Mouse (Mus musculus) testis, adult 2 months (tissue): ENCODE data around the gene 9130213A22Rik. TPM values are rescaled to one million over a fixed set of nuclear protein-coding genes. Genes with fewer than 3 reads are reported as not detected.
A peak's percentile ranks its signal among the peaks of the same experiment; 100 is the strongest.

Source experiments
- H3K27ac ChIP-seq: fragments of 200-500 bp; 2 replicates; pipeline ENCODE4 v1.5.1; 2012; ENCODE audit warnings: low read depth, low read length; ENCODE audit not compliant: control insufficient read depth, insufficient read depth
- H3K27me3 ChIP-seq: fragments of 200-500 bp; 2 replicates; pipeline ENCODE4 v1.6.1; 2012; ENCODE audit warnings: mild to moderate bottlenecking, low read length, moderate library complexity; ENCODE audit not compliant: control insufficient read depth, insufficient read depth
- H3K36me3 ChIP-seq: fragments of 200-500 bp; 2 replicates; pipeline ENCODE4 v1.6.1; 2012; ENCODE audit warnings: mild to moderate bottlenecking, low read length; ENCODE audit not compliant: control insufficient read depth, insufficient read depth
- H3K4me1 ChIP-seq: fragments of 200-500 bp; 2 replicates; pipeline ENCODE4 v1.6.1; 2012; ENCODE audit warnings: low read length; ENCODE audit not compliant: control insufficient read depth, insufficient read depth
- H3K4me3 ChIP-seq: fragments of 200-500 bp; 2 replicates; pipeline ENCODE4 v1.5.1; 2012; ENCODE audit warnings: low read depth, mild to moderate bottlenecking, low read length, moderate library complexity, mixed read lengths; ENCODE audit not compliant: control insufficient read depth
- CTCF ChIP-seq: fragments of 200-500 bp; IDR thresholded peaks from 2 replicates; pipeline ENCODE4 v1.5.1; 2012; ENCODE audit warnings: low read depth, mild to moderate bottlenecking, inconsistent platforms, low read length, moderate library complexity; ENCODE audit not compliant: control insufficient read depth, insufficient read depth, insufficient replicate concordance
- POLR2A ChIP-seq: fragments of 200-500 bp; IDR thresholded peaks from 2 replicates; pipeline ENCODE4 v1.6.1; 2012; ENCODE audit warnings: low read depth, mild to moderate bottlenecking, inconsistent platforms, low read length, moderate library complexity; ENCODE audit not compliant: control insufficient read depth
- polyA plus RNA-seq: library from polyadenylated mRNA; depleted of rRNA; stranded (reverse); fragments of >200 nt; gene quantifications from 2 replicates; pipeline ENCODE4 v1.2.3, GENCODE M21; 2012

Gene 9130213A22Rik
- polyA plus RNA-seq, 1 experiment, result 0.28 TPM

DNA sequence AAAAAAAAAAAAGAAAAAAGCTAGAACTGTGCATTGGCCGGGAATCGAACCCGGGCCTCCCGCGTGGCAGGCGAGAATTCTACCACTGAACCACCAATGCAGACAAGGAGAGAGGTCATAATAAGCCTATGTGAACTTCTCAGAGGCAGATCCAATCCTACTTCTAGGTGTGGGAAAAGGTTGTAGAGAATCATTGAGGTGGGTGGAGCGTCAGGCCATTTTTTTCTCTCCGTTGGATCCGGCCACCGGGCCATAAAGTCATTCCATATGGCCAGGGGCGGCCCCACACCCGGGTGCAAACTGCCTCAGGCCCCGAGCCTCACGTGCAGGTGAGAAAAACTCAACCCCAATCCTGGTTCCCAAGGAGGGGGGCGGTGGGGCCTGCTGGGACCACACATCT lies 3.6 kb downstream of the 9130213A22Rik start:
- no peak for TF ChIP-seq POLR2A
- no peak for TF ChIP-seq CTCF
- peak overlapping the region; percentile 45 for H3K4me3 ChIP-seq
- no peaks in the 10 kb centered on the region for H3K36me3 ChIP-seq
- peaks cover 41% of the 10 kb centered on the region for H3K4me1 ChIP-seq
- no peaks in the 10 kb centered on the region for H3K27me3 ChIP-seq
- no peak overlapping the region for H3K27ac ChIP-seq

DNA sequence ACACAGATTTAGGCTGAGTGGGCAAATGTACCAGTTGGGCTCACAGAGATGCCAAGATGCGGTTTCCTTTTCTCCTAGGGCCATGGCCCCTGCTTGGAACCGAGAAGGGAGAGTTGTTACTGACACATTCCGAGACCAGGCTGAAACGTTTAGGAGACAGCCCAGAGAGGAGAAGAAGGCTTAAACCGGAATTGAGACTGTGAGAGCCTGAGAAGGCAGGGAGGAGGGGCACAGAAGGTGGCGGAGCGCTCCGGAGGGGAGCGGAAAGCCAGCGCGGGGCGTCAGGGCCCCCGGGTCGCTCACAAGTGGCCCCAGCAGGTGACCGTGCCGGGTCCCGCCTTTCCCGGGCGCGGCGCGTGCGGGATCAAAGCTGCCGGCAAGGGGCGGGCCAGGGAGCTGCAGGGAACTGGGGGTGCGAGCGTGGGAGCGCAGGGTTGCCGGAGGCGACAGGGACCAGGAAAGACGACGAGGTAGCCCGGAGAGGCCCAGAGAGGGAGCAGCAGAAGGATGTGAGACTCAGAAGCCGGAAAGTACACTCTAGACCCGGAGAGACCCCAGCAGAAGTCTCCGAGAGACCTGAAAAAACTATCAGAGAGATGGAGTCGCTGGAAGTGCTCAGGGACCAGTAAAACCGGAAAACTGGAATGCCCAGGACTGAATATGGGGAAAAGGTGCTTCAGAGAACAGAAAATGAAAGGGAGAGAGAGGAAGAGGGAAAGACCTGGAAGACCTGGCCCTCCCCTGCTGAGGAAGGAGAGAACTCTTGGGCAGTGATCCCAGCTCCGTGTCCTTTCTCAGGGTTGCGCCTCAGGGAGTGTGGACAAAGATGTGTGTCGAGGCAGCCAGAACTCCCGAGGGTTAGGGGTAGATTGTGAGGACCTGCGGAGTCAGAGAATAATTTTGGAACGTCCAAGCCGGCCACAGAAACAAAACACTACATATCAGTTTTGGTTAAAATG lies 4.4 kb downstream of the 9130213A22Rik start:
- no peaks in the 10 kb centered on the region for H3K27me3 ChIP-seq
- H3K27ac ChIP-seq, result peak overlapping the region; percentile 52; the same call in 1 of the 2 replicates
- H3K4me1 ChIP-seq, result peaks cover 37% of the 10 kb centered on the region
- H3K36me3 ChIP-seq, result no peaks in the 10 kb centered on the region
- TF ChIP-seq CTCF, result no peak
- TF ChIP-seq POLR2A, result no peak
- peak overlapping the region; percentile 75 for H3K4me3 ChIP-seq

DNA sequence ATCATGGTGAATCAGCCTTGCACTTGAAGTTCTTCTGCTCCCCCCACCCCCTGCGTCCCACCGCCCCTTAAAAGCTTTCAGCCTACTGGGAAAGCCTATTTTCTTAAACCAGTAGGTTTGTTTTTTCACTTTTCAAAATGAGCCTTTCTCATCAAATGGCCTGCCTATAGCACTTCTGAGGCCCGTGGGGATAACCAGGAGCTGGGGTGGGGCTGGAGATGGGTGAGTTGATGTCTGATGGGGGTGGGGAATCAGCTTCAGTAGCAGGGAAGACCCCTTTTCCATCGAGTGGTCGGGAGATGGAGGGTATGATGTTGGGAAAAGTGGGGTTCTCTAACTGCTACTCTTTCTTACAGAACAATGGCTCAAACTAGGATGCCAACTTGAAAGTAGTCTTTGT lies 5.5 kb downstream of the 9130213A22Rik start:
- Histone ChIP-seq H3K27ac (no peak overlapping the region), H3K27me3 (no peaks in the 10 kb centered on the region), H3K36me3 (no peaks in the 10 kb centered on the region), H3K4me1 (peaks cover 33% of the 10 kb centered on the region), H3K4me3 (no peak overlapping the region)
- no peak for TF ChIP-seq POLR2A
- TF ChIP-seq CTCF, result no peak

DNA sequence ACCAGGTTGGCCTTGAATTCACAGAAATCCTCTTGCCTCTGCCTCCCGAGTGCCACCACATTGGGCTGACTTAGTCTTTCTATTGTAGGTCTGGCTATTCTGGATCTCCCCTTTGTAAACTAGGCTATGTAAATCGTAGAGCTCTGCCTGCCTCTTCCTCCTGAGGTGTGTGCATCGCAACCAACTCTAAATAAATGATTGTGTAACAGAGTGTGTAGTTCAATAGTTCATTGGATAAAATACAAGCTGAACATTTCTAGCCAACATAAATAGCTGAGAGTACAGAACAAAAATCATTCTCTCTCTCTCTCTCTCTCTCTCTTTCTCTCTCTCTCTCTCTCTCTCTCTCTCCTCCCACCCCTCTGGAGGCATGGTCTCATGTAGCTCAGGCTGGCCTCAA lies 7.8 kb downstream of the 9130213A22Rik start:
- H3K27me3 ChIP-seq, result no peaks in the 10 kb centered on the region
- H3K36me3 ChIP-seq, result no peaks in the 10 kb centered on the region
- no peak overlapping the region for H3K27ac ChIP-seq
- no peak overlapping the region for H3K4me3 ChIP-seq
- peaks cover 19% of the 10 kb centered on the region for H3K4me1 ChIP-seq
- no peak for TF ChIP-seq POLR2A
- TF ChIP-seq CTCF, result no peak

DNA sequence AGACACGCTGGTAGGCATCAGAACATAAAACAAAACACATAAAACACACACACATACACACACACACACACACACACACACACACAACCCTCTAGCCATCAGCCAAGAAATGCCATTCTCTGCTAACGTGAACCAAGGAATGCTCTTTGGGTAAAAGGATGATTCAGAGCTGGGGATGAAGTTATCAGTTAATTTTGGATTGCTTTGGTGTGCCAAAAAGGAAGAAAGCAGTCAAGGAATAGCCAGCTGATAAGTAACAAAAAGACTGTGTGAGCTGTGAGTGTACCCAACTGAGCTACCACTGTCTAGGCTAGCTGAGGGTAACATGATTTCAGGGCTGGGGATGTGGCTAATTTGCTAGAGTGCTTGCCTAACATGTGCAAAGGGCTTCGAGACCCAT lies 8.4 kb downstream of the 9130213A22Rik start:
- no peaks in the 10 kb centered on the region for H3K27me3 ChIP-seq
- no peak overlapping the region for H3K27ac ChIP-seq
- peaks cover 17% of the 10 kb centered on the region for H3K4me1 ChIP-seq
- peaks cover 1% of the 10 kb centered on the region; the same call in 1 of the 2 replicates for H3K36me3 ChIP-seq
- TF ChIP-seq POLR2A (no peak), CTCF (no peak)
- no peak overlapping the region for H3K4me3 ChIP-seq

DNA sequence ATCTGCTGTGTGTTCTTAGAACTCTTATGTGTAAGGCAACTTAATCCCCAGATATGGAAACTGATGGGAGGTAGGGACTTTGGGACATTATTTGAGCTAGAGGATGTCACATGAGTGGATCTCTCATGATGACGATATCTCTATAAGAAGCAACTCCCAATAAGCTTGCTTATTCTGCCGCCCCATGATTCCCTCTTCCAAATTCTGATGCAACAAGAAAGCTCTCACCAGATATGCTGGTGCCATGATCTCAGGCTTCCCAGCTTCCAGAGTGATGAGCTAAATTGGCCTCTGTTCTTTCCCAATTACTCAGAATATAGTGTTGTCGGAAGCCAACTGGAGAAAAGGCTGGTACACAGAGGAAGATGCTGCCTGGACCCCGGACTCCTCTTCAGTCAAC lies 10.5 kb downstream of the 9130213A22Rik start:
- TF ChIP-seq CTCF, result no peak
- TF ChIP-seq POLR2A, result no peak
- H3K27ac ChIP-seq, result no peak overlapping the region
- H3K4me3 ChIP-seq, result no peak overlapping the region

DNA sequence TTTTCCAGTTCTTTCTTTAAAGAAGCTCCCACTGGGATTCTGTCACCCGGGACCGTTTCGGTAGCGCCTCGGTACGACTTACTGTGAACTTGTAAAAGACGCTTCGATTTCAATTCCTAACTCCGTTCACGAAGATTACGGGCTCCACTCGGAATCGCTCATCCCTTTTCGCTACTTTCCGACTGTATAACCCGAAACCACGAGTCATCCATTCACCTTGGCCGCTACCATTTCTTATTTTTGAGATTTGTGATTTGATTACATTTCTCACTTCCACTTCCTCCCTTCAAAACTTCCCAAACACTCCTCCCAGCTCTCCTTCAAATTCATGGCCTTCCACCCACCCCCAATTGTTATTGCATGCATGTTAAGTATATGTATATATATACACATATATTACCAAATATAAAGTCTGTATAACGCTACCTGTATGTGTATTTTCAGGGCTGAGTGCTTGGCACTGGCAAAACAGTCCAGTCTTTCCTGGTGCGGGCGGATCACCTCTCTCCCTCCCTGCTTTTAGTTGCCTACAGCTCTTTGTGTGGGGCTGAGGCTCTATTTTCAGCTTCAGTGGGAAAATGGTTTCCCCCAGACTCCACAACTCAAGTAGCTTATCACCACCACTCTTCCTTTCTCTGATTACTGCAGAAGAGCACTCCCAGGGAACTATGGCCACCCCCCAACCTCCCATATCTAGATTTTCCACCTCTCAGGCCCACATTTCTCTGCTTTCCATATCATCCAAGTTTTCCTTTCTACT lies 11.2 kb downstream of the 9130213A22Rik start:
- peaks cover 2% of the 10 kb centered on the region; the same call in 1 of the 2 replicates for H3K36me3 ChIP-seq
- TF ChIP-seq POLR2A, result no peak
- TF ChIP-seq CTCF, result no peak
- H3K27me3 ChIP-seq, result no peaks in the 10 kb centered on the region
- H3K27ac ChIP-seq, result no peak overlapping the region
- H3K4me3 ChIP-seq, result peak overlapping the region; percentile 14
- peaks cover 4% of the 10 kb centered on the region for H3K4me1 ChIP-seq

More for the DNA sequence above, 10.5 kb downstream of the 9130213A22Rik start:
- Histone ChIP-seq H3K36me3 (peaks cover 2% of the 10 kb centered on the region; the same call in 1 of the 2 replicates), H3K4me1 (peaks cover 4% of the 10 kb centered on the region), H3K27me3 (no peaks in the 10 kb centered on the region)
